Mouse (Mus musculus) 416B (cell line): ENCODE results near the gene Tra2b.
"Not testable (repeated sequence)": the region's sequence is repeated elsewhere in the genome, so short reads cannot be mapped to it uniquely, and the experiment has no call there.

ENCODE experiments used
- DNase-seq: peaks from one replicate; pipeline ENCODE4 v3.0.0; 2011; ENCODE audit warnings: low read depth

The Tra2b gene

DNA sequence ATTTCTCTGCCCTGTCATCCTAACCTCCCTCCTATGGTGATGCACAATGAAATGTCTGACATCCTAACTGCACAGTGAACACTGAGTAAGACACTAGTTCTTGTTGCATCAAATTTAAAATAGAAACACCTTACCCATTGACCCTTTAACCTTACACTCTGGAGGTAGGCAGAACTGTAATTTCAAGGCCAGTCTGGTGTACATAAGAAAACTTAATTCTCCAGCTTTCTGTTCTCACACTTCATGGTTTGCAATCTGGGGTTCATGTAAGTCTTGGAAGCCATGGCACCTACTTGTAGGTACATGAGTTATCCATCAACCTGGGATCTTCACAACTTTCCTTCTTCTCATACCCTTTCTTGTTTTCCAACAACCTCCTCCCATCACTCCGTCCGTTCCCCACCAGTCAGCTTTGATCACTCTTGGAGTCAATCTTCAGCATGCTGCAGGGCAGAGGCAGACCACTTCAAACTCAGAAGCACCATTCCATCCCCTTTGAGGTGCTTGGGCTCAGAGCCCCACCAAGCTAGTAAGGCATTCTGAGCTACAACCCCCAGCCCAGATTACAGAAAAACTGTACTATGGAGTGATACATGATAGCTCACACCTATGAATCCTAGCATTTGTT, 23.5 kb downstream of the Tra2b start:
- DNase-seq, result no peak

GRCm38 (mm10) chr16:22241376-22242238, 24.2 kb downstream of the Tra2b start:
- DNase-seq, result no peak

- DNase-seq, result no peak
Measured at GRCm38 (mm10) chr16:22240856-22241255, 24.9 kb downstream of the Tra2b start.

GRCm38 (mm10) chr16:22239978-22240377, 25.8 kb downstream of the Tra2b start:
- DNase-seq, result no peak

DNA sequence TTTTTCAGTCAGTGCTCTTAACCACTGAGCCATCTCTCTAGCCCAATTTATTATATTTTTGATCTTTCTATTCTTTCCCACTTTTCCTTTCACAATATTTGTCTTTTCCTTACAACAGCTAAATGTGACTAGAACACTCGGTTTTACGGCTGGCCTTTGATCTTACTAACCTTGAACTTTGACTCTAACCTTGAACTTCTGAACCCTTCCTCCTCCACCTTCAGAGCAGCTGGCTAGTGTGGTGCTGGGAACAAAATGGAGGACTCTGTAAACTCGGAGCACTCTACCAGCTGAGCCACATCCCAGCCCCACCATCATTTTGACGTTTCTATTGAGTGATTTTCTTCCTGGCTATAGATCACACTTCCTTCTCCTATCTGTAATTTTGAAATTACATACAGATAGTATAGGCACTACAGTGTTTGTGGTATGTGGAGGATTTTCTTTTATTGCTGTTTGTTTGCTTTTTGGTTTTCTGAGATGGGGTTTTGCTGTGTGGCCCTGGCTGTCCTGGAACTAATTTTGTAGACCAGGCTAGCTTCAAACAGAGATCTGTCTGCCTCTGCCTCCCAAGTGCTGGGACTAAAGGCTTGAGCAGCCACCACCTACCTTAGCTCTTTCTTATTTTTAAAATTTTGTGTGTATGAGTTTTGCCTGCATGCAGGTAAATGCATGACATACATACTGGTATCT, 26.7 kb downstream of the Tra2b start:
- no peak for DNase-seq

DNA sequence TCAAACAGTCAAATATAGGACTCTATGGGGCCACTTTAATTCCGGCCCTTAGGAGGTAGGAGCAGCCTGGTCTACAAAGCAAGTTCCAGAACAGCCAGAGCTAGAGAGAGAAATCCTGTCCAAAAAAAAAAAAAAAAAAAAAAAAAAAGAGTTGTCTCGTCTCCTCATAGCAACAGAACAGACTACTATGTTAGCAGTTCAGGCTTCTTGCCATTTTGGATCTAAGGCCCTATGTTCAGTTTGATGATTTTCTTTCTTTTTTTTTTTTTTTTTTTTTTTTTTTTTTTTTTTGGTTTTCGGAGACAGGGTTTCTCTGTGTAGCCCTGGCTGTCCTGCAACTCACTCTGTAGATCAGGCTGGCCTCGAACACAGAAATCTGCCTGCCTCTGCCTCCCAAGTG, 27.4 kb downstream of the Tra2b start:
- not testable (repeated sequence) for DNase-seq

- no peak for DNase-seq
Measured at GRCm38 (mm10) chr16:22236814-22237213, 29.0 kb downstream of the Tra2b start.

DNA sequence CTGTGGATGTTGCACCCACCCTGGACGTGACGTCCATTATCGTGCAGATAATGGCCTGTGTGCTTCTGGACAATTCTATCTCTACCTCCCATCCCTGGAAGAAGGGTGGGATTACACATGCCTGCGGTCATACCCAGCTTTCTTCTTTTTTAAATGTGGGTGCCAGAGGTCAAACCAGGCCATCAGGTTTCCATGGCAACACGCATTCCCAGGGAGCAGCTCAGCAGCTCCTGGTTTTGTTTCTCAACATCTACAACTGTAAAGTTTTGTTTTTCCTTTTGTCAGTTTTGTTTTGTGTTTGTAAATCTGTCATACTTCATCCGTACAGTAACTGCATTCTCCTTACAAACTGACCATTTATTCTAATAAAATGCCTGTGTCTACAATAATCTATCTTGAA, 31.3 kb downstream of the Tra2b start:
- no peak for DNase-seq

- DNase-seq, result not testable (repeated sequence)
Measured at GRCm38 (mm10) chr16:22230276-22230675, 35.5 kb downstream of the Tra2b start.

- no peak for DNase-seq
Measured at GRCm38 (mm10) chr16:22203501-22203900, 62.3 kb downstream of the Tra2b start.

- DNase-seq, result peak; percentile 44
Measured at GRCm38 (mm10) chr16:22201858-22202257, 63.9 kb downstream of the Tra2b start.

GRCm38 (mm10) chr16:22200476-22200875, 65.3 kb downstream of the Tra2b start:
- DNase-seq, result no peak
